Mouse (Mus musculus) liver, adult 2 months (tissue): ENCODE results near the gene Dpf3. TPM values are rescaled to one million over a fixed set of nuclear protein-coding genes. Genes with fewer than 3 reads are reported as not detected.

ENCODE experiments used
- DNase-seq: peaks from one replicate; pipeline ENCODE4 v3.0.0-alpha.2; 2011; ENCODE audit warnings: low read depth, low spot score; ENCODE audit errors: extremely low read depth
- H3K27ac ChIP-seq: fragments of 200-500 bp; replicated peaks from 2 replicates; pipeline ENCODE4 v1.5.1; 2012; ENCODE audit warnings: low read depth, mild to moderate bottlenecking, control low read depth, inconsistent platforms, low read length; ENCODE audit not compliant: insufficient read depth
- H3K27me3 ChIP-seq: fragments of 200-500 bp; 2 replicates; pipeline ENCODE4 v1.6.1; 2012; ENCODE audit warnings: mild to moderate bottlenecking, moderate library complexity, low read length, inconsistent platforms; ENCODE audit not compliant: control insufficient read depth, insufficient read depth
- H3K36me3 ChIP-seq: fragments of 200-500 bp; 2 replicates; pipeline ENCODE4 v1.6.1; 2012; ENCODE audit warnings: low read length, inconsistent platforms; ENCODE audit not compliant: control insufficient read depth, insufficient read depth
- H3K4me1 ChIP-seq: fragments of 200-500 bp; 2 replicates; pipeline ENCODE4 v1.6.1; 2011; ENCODE audit warnings: low read length; ENCODE audit not compliant: control insufficient read depth, insufficient read depth
- H3K4me3 ChIP-seq: fragments of 200-500 bp; 2 replicates; pipeline ENCODE4 v1.5.1; 2011; ENCODE audit warnings: low read depth, mild to moderate bottlenecking, control low read depth, low read length, moderate library complexity; ENCODE audit not compliant: insufficient read depth
- H3K79me2 ChIP-seq: fragments of 200-500 bp; 2 replicates; pipeline ENCODE4 v1.6.1; 2012; ENCODE audit warnings: inconsistent platforms, mild to moderate bottlenecking, low read length, moderate library complexity; ENCODE audit not compliant: control insufficient read depth, insufficient read depth
- H3K9ac ChIP-seq: fragments of 200-500 bp; 2 replicates; pipeline ENCODE4 v1.6.1; 2012; ENCODE audit warnings: low read depth, mild to moderate bottlenecking, control low read depth, inconsistent platforms, low read length
- CTCF ChIP-seq: fragments of 200-500 bp; IDR thresholded peaks from 2 replicates; pipeline ENCODE4 v1.5.1; 2011; ENCODE audit warnings: low read depth, low read length, control low read depth
- POLR2A ChIP-seq: fragments of 200-500 bp; IDR thresholded peaks from 2 replicates; pipeline ENCODE4 v1.6.1; 2011; ENCODE audit warnings: low read length, control low read depth; ENCODE audit not compliant: insufficient read depth; ENCODE audit errors: extremely low read depth
- WGBS: fragments of 180-500 bp; shearing (Covaris S2); methylation state at CpG from one replicate; pipeline ENCODE4 v1.1.7; 2018; 5-methylcytosine and 5-hydroxymethylcytosine counted together
- polyA plus RNA-seq: library from polyadenylated mRNA; depleted of rRNA; stranded (reverse); fragments of >200 nt; gene quantifications from 2 replicates; pipeline ENCODE4 v1.2.3, GENCODE M21; 2012
- total RNA-seq: library from RNA; depleted of rRNA; stranded (reverse); fragments of >200 nt; gene quantifications from 2 replicates; pipeline ENCODE4 v1.2.3, GENCODE M21; 2014

The Dpf3 gene
- total and polyA plus RNA-seq, 2 experiments, result 1.6 to 2.4 TPM

DNA sequence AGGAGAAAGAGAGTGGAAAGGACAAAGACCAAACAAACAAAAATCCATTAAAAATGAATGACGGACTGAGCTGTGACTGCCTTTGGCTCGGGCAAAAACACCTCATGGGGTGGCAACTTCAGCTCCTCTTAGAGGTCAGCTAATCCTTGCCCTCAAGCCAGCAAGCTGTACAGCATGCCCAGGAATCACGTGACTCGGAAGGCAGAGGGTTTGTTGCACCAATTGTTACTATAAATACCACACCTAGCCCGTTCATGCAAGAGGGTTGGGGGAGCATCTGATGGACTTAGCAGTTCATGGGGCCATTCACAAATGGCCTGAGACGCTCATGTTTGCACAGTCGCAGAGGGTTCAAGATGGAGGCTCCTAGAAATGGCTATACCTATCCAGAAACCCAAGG lies 253.9 kb downstream of the Dpf3 start:
- 82% methylated on average over 7 of the region's 7 CpGs for WGBS
- no peaks in the 10 kb centered on the region for H3K4me1 ChIP-seq

DNA sequence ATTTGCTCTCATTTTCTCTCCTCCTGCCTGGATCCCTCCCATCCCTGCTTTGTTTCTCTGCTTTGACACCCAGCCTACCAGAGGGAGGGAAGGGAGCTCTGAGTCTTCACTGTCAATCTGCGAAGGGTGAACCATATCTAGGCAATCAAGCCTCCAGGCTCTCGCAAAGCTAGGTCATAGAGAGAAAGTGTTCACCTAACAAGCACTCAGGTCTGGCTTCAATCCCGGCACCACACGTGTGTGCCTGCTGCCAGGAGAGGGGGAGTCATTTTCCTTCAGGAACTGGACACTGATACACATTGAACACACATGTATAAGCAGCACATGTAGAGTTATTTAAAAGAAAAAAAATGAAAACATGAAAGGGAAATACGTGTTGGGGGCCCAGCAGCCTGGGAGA lies 254.6 kb downstream of the Dpf3 start:
- H3K4me3 ChIP-seq, result no peak overlapping the region
- TF ChIP-seq POLR2A, result no peak
- TF ChIP-seq CTCF, result no peak
- no peak overlapping the region for H3K27ac ChIP-seq
- H3K36me3 ChIP-seq, result no peaks in the 10 kb centered on the region
- H3K9ac ChIP-seq, result no peak overlapping the region
- no peaks in the 10 kb centered on the region for H3K27me3 ChIP-seq
- no peaks in the 10 kb centered on the region for H3K4me1 ChIP-seq
- no peak for DNase-seq
- WGBS, result 92% methylated on average over 5 of the region's 5 CpGs
- no peaks in the 10 kb centered on the region for H3K79me2 ChIP-seq

More for the DNA sequence above, 253.9 kb downstream of the Dpf3 start:
- Histone ChIP-seq H3K9ac (no peak overlapping the region), H3K36me3 (no peaks in the 10 kb centered on the region), H3K4me3 (no peak overlapping the region), H3K27ac (no peak overlapping the region), H3K79me2 (no peaks in the 10 kb centered on the region), H3K27me3 (no peaks in the 10 kb centered on the region)
- TF ChIP-seq POLR2A (no peak), CTCF (no peak)
- no peak for DNase-seq

DNA sequence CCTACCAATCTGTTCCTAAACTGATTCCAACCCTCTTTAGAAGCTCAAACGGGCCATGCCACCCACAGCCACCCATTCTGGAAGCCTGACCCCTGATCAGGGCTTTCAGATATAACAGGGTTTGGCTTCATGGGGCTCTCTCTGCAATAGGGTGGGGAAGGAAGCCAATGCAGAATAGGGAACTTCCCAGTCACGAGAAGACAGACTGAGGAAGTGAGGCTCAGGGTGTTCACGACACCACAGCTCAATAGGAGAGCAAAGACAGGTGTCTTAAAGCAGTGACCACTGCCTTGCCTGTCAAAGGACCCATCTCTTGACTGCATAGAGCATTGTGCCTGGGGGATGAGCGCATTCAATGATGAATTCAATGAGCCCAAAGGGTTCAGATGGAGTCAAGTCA lies 256.3 kb downstream of the Dpf3 start:
- no peak for TF ChIP-seq POLR2A
- no peak for TF ChIP-seq CTCF
- Histone ChIP-seq H3K4me3 (no peak overlapping the region), H3K27ac (no peak overlapping the region), H3K27me3 (no peaks in the 10 kb centered on the region), H3K79me2 (no peaks in the 10 kb centered on the region), H3K9ac (no peak overlapping the region), H3K4me1 (no peaks in the 10 kb centered on the region), H3K36me3 (no peaks in the 10 kb centered on the region)
- WGBS, result 79% methylated on average over 4 of the region's 4 CpGs
- no peak for DNase-seq

DNA sequence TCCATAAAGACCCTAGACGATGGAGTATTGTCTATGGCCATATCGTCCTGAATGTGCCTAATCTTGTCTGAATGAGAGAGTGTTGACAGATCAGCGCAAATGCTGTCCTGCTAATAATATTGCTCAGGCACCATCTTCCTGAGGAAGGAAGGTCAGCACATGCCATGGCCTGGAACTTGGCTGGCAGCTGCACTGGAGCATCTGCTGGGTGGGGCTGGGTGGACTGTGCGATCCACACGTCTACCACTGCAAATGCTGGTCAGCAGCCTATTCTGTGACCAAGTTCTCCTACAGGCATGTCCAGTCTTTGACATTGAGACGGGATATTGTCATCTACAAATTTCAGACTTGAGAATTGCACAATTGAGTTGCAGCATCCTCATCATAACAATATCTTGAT lies 257.8 kb downstream of the Dpf3 start:
- no peak overlapping the region for H3K4me3 ChIP-seq
- H3K79me2 ChIP-seq, result no peaks in the 10 kb centered on the region
- TF ChIP-seq POLR2A (no peak), CTCF (no peak)
- 85% methylated on average over 6 of the region's 6 CpGs for WGBS
- no peak overlapping the region for H3K9ac ChIP-seq
- DNase-seq, result no peak
- H3K27me3 ChIP-seq, result no peaks in the 10 kb centered on the region
- no peak overlapping the region for H3K27ac ChIP-seq
- H3K36me3 ChIP-seq, result no peaks in the 10 kb centered on the region
- H3K4me1 ChIP-seq, result no peaks in the 10 kb centered on the region

DNA sequence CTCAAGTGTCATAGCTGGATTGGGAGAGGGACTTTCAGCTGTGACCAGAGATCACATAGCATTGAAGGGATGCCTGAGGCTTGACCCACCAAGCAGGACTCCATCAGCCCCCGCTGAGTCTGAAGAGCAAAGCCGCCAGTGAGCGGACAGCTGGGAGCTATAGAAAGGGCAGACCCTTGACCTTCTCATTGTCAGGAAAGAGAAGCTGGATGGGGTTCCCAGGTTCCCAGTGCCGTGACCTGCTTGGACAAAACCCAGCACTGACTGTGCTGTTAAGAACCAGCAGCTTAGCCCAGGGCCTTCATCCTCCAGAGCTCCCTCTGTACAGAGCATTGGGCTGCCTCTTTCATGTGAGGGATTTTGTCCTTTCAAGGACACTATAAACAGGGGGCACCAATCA lies 260.5 kb downstream of the Dpf3 start:
- Histone ChIP-seq H3K27ac (no peak overlapping the region), H3K4me3 (no peak overlapping the region), H3K79me2 (no peaks in the 10 kb centered on the region), H3K27me3 (no peaks in the 10 kb centered on the region), H3K9ac (no peak overlapping the region), H3K36me3 (no peaks in the 10 kb centered on the region), H3K4me1 (no peaks in the 10 kb centered on the region)
- no peak for DNase-seq
- no peak for TF ChIP-seq CTCF
- WGBS, result 96% methylated on average over 4 of the region's 4 CpGs

DNA sequence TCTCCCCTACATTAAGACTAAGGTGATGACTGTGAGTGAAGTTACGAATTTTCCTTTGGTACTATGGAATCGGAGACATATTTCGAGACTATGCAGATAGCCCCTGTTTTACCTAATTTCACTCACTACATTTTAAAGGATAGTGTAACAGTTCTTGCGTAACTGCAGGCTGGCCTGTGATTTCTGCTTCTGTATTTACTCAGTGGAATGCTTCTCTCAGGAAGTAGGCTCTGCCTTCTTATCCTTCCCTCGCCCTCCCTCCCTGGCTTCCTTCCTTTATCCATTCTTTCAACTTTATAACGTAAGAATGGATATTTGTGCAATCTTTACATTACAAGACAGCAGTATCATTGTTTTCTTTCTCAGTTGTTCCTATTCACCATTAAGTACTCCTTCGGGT lies 266.6 kb downstream of the Dpf3 start:
- Histone ChIP-seq H3K27ac (no peak overlapping the region), H3K9ac (no peak overlapping the region), H3K4me3 (no peak overlapping the region), H3K79me2 (no peaks in the 10 kb centered on the region), H3K27me3 (no peaks in the 10 kb centered on the region), H3K36me3 (no peaks in the 10 kb centered on the region), H3K4me1 (no peaks in the 10 kb centered on the region)
- DNase-seq, result peak; percentile 2
- TF ChIP-seq CTCF, result no peak
- TF ChIP-seq POLR2A, result no peak
- 56% methylated on average over 7 of the region's 7 CpGs for WGBS
